Comparison of ENCODE assay signal across 8 mouse cellular contexts in the genomic region with DNA sequence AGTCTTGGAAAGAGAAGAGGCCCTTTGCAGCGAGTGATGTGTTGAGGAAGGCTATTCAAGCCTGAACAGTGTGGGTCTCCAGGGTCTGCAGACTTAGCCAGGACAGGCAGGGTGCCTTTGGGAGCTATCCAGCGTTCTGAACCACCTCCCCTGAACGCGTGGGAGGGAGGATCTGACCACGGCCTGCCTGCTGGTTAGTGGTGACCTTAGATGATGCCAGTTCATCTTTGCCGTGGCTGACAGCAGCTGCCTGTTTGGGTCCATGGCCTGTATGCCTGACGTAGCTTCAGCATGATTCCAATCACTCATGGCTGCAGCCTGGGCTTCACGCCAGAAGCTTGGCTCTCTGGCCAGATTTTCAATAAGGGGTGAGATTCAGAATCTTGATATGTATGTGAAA. TPM values are rescaled to one million over a fixed set of nuclear protein-coding genes. Genes with fewer than 3 reads are reported as not detected.
DNase-seq lines count a peak whose midpoint lies in the region; ATAC-seq and TF ChIP-seq lines count a peak whose summit lies in the region.

No protein-coding gene starts in this region.

- no peak for ATAC-seq in hindbrain, embryonic 12.5 days (ENCODE audit: low FRiP score)
- ATAC-seq in embryonic facial prominence, embryonic 15.5 days (ENCODE audit: insufficient number of reproducible peaks, low FRiP score, low TSS enrichment, low read depth) = 0 out of 2 replicates have a peak, but pooled peaks have one; percentile 15

- in situ Hi-C loops in ES-E14 (cut with MboI; ENCODE audit: low sequenced_read_pairs in 2 of 2, unreplicated experiment in 2 of 2) = no loop called here

- H3K36me3 ChIP-seq in hindbrain, embryonic 10.5 days = no peaks in the 10 kb centered on the region
- no peaks in the 10 kb centered on the region for H3K36me3 ChIP-seq in hindbrain, embryonic 12.5 days
- no peaks in the 10 kb centered on the region for H3K36me3 ChIP-seq in ES-E14 (ENCODE audit: control insufficient read depth, insufficient read depth, low read length, poor library complexity, severe bottlenecking)
- H3K36me3 ChIP-seq in embryonic facial prominence, embryonic 15.5 days = no peaks in the 10 kb centered on the region

- H3K27me3 ChIP-seq in hindbrain, embryonic 10.5 days (ENCODE audit: insufficient read depth, poor library complexity, severe bottlenecking) = no peaks in the 10 kb centered on the region
- no peaks in the 10 kb centered on the region for H3K27me3 ChIP-seq in hindbrain, embryonic 12.5 days
- no peaks in the 10 kb centered on the region for H3K27me3 ChIP-seq in embryonic facial prominence, embryonic 15.5 days

- H3K4me3 ChIP-seq in hindbrain, embryonic 10.5 days = no peak overlapping the region
- H3K4me3 ChIP-seq in hindbrain, embryonic 12.5 days = no peak overlapping the region
- H3K4me3 ChIP-seq in ES-E14 (ENCODE audit: insufficient read depth in 1 of 2, low read depth in 1 of 2, low read length in 2 of 2, poor library complexity in 1 of 2, severe bottlenecking in 1 of 2) = no peak overlapping the region
- H3K4me3 ChIP-seq in embryonic facial prominence, embryonic 15.5 days (replicated peaks) = no peak overlapping the region

- WGBS in hindbrain, embryonic 10.5 days = 23% methylated on average over 8 of the region's 8 CpGs
- WGBS in hindbrain, embryonic 12.5 days = 22% methylated on average over 8 of the region's 8 CpGs
- WGBS in embryonic facial prominence, embryonic 15.5 days = 14% methylated on average over 8 of the region's 8 CpGs

- no peaks in the 10 kb centered on the region for H3K9me3 ChIP-seq in hindbrain, embryonic 10.5 days
- H3K9me3 ChIP-seq in hindbrain, embryonic 12.5 days (replicated peaks) = no peaks in the 10 kb centered on the region
- H3K9me3 ChIP-seq in ES-E14 (ENCODE audit: control insufficient read depth, insufficient read depth, low read depth, low read length) = no peaks in the 10 kb centered on the region
- no peaks in the 10 kb centered on the region for H3K9me3 ChIP-seq in embryonic facial prominence, embryonic 15.5 days (replicated peaks)

- H3K4me1 ChIP-seq in hindbrain, embryonic 10.5 days (replicated peaks) = peaks cover 10% of the 10 kb centered on the region
- peaks cover 16% of the 10 kb centered on the region for H3K4me1 ChIP-seq in hindbrain, embryonic 12.5 days
- H3K4me1 ChIP-seq in ES-E14 (ENCODE audit: control insufficient read depth in 2 of 2, insufficient read depth in 2 of 2, low read length in 2 of 2, poor library complexity in 1 of 2) = peaks cover 0 to 4% of the 10 kb centered on the region in 2 experiments; a peak in 1 of 4 replicates
- peaks cover 14% of the 10 kb centered on the region; the same call in 1 of the 2 replicates for H3K4me1 ChIP-seq in embryonic facial prominence, embryonic 15.5 days

- H3K4me2 ChIP-seq in hindbrain, embryonic 12.5 days (replicated peaks) = no peak overlapping the region
- no peak overlapping the region for H3K4me2 ChIP-seq in embryonic facial prominence, embryonic 15.5 days (replicated peaks)

- no peak overlapping the region for H3K9ac ChIP-seq in hindbrain, embryonic 12.5 days
- no peak overlapping the region for H3K9ac ChIP-seq in ES-E14 (ENCODE audit: insufficient read depth, low read depth, low read length, poor library complexity, severe bottlenecking)
- no peak overlapping the region for H3K9ac ChIP-seq in embryonic facial prominence, embryonic 15.5 days

- peak; percentile 54 for DNase-seq in hindbrain, embryonic 10.5 days (ENCODE audit: low spot score)
- peak; percentile 40 for DNase-seq in ES-E14 (ENCODE audit: low read depth, low spot score)
- peak; percentile 85 for DNase-seq in adrenal gland, postnatal 14 days
- DNase-seq in lung, postnatal 36 days = peak; percentile 27
- no peak for DNase-seq in left cerebral cortex, adult 11 months (ENCODE audit: low spot score)
- no peak for DNase-seq in frontal cortex, postnatal 36 days (ENCODE audit: low spot score in 2 of 2)

- H3K27ac ChIP-seq in hindbrain, embryonic 10.5 days = no peak overlapping the region
- no peak overlapping the region for H3K27ac ChIP-seq in hindbrain, embryonic 12.5 days
- no peak overlapping the region for H3K27ac ChIP-seq in ES-E14 (ENCODE audit: insufficient read depth, low read depth, low read length, poor library complexity, severe bottlenecking)
- no peak overlapping the region for H3K27ac ChIP-seq in embryonic facial prominence, embryonic 15.5 days (replicated peaks)

TF ChIP-seq in ES-E14, 5 proteins besides CTCF, POLR2A, EP300 and RAD21:
- TF ChIP-seq ZC3H11A (IDR thresholded peaks at IDR 0.05; ENCODE audit: borderline replicate concordance, low read depth, low read length) = no peak
TF ChIP-seq in ES-E14: peak in this region for 0.

RNA-seq across cellular contexts. Expression of a gene that starts 23.4 kb away (rescaled TPM):
- polyA plus RNA-seq in hindbrain, embryonic 10.5 days (2016; fragmentation: Nextera tagmentation; extraction: Ambion mirVana) = 6.2 and 8.3 TPM in 2 replicates
- 12.5 and 15.3 TPM in 2 replicates for polyA plus RNA-seq in hindbrain, embryonic 12.5 days (2016; fragmentation: Nextera tagmentation; extraction: Ambion mirVana)
- 2.9 TPM in 2 replicates for total RNA-seq in ES-E14 (2012; rRNA removed)
- total RNA-seq in adrenal gland, postnatal 14 days (2021) = 18.1 and 18.2 TPM in 2 replicates
- polyA plus RNA-seq in embryonic facial prominence, embryonic 15.5 days (2015; fragmentation: Nextera tagmentation; extraction: Ambion mirVana) = 3.2 and 3.6 TPM in 2 replicates

RNA-seq across cellular contexts. Expression of a gene that starts 23.6 kb away (rescaled TPM):
- 1.4 and 4.3 TPM in 2 replicates for polyA plus RNA-seq in hindbrain, embryonic 10.5 days (2016; fragmentation: Nextera tagmentation; extraction: Ambion mirVana)
- 2.3 and 2.8 TPM in 2 replicates for polyA plus RNA-seq in hindbrain, embryonic 12.5 days (2016; fragmentation: Nextera tagmentation; extraction: Ambion mirVana)
- total RNA-seq in ES-E14 (2012; rRNA removed) = 1.7 and 2.0 TPM in 2 replicates
- 0.34 and 2.2 TPM in 2 replicates for total RNA-seq in adrenal gland, postnatal 14 days (2021)
- polyA plus RNA-seq in embryonic facial prominence, embryonic 15.5 days (2015; fragmentation: Nextera tagmentation; extraction: Ambion mirVana) = 3.3 and 4.6 TPM in 2 replicates

RNA-seq across cellular contexts. Expression of a gene that starts 28.9 kb away (rescaled TPM):
- 8.1 and 14.7 TPM in 2 replicates for polyA plus RNA-seq in hindbrain, embryonic 10.5 days (2016; fragmentation: Nextera tagmentation; extraction: Ambion mirVana)
- polyA plus RNA-seq in hindbrain, embryonic 12.5 days (2016; fragmentation: Nextera tagmentation; extraction: Ambion mirVana) = 11.3 and 12.9 TPM in 2 replicates
- not detected in 2 replicates for total RNA-seq in ES-E14 (2012; rRNA removed)
- total RNA-seq in adrenal gland, postnatal 14 days (2021) = 0.41 and 0.94 TPM in 2 replicates
- 15.1 and 31.4 TPM in 2 replicates for polyA plus RNA-seq in embryonic facial prominence, embryonic 15.5 days (2015; fragmentation: Nextera tagmentation; extraction: Ambion mirVana)

RNA-seq across cellular contexts. Expression of a gene that starts 43.1 kb away (rescaled TPM):
- 7.4 and 9.1 TPM in 2 replicates for polyA plus RNA-seq in hindbrain, embryonic 10.5 days (2016; fragmentation: Nextera tagmentation; extraction: Ambion mirVana)
- polyA plus RNA-seq in hindbrain, embryonic 12.5 days (2016; fragmentation: Nextera tagmentation; extraction: Ambion mirVana) = 10.1 and 11.9 TPM in 2 replicates
- total RNA-seq in ES-E14 (2012; rRNA removed) = 6.4 and 11.6 TPM in 2 replicates
- 8.9 and 10.7 TPM in 2 replicates for total RNA-seq in adrenal gland, postnatal 14 days (2021)
- 7.6 and 7.7 TPM in 2 replicates for polyA plus RNA-seq in embryonic facial prominence, embryonic 15.5 days (2015; fragmentation: Nextera tagmentation; extraction: Ambion mirVana)

Comparison
In these comparisons a context has a peak if more than half of its experiments do, and no peak if none do; other contexts are left out.
1. DNase-seq: peak in hindbrain, embryonic 10.5 days (single experiment), ES-E14 (single experiment), adrenal gland, postnatal 14 days (single experiment) and lung, postnatal 36 days (single experiment); none in left cerebral cortex, adult 11 months (single experiment) and frontal cortex, postnatal 36 days (0 of 2).